Mouse (Mus musculus) liver, adult 2 months (tissue): Measurements from ENCODE around the gene Crocc.

Experiments
- CTCF ChIP-seq: fragments of 200-500 bp; IDR thresholded peaks from 2 replicates; pipeline ENCODE4 v1.5.1; 2011; ENCODE audit warnings: low read depth, low read length, control low read depth
- POLR2A ChIP-seq: fragments of 200-500 bp; IDR thresholded peaks from 2 replicates; pipeline ENCODE4 v1.6.1; 2011; ENCODE audit warnings: low read length, control low read depth; ENCODE audit not compliant: insufficient read depth; ENCODE audit errors: extremely low read depth

DNA sequence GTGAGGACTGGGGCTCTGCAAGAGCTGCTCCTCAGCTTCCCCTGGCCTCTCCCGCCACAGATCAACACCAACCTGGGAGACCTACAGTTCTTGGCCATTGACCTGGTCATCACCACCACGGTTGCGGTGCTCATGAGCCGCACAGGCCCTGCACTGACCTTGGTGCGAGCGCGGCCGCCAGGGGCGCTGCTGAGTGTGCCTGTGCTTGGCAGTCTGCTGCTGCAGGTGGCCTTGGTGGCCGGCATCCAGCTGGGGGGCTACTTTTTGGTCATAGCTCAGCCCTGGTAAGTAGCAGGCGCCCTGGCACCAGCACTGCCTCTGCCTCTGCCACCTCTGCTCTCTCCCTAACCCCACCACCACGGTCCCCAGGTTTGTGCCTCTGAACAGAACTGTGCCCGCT, 54.4 kb downstream of the Crocc start:
- TF ChIP-seq POLR2A (no peak), CTCF (peak; percentile 21; the same call in 1 of the 2 replicates)
